Mouse (Mus musculus) cortical plate, adult 2 months (tissue): ENCODE results near the gene Iffo2.

ENCODE experiments used
- CTCF ChIP-seq: fragments of 200-500 bp; IDR thresholded peaks from 2 replicates; pipeline ENCODE4 v1.5.1; 2011; ENCODE audit warnings: mild to moderate bottlenecking, control low read depth, low read length; ENCODE audit not compliant: insufficient read depth; ENCODE audit errors: extremely low read depth
- POLR2A ChIP-seq: fragments of 200-500 bp; IDR thresholded peaks from 2 replicates; pipeline ENCODE4 v1.6.1; 2011; ENCODE audit warnings: mild to moderate bottlenecking, low read length, control low read depth; ENCODE audit not compliant: insufficient read depth; ENCODE audit errors: extremely low read depth

- TF ChIP-seq CTCF = peak; percentile 88
- TF ChIP-seq POLR2A = no peak
Observed at GRCm38 (mm10) chr4:139669847-139670246, 139.5 kb downstream of the Iffo2 start.
